Mouse (Mus musculus): Measurements from ENCODE around the gene Kif28.

Gene Kif28

DNA sequence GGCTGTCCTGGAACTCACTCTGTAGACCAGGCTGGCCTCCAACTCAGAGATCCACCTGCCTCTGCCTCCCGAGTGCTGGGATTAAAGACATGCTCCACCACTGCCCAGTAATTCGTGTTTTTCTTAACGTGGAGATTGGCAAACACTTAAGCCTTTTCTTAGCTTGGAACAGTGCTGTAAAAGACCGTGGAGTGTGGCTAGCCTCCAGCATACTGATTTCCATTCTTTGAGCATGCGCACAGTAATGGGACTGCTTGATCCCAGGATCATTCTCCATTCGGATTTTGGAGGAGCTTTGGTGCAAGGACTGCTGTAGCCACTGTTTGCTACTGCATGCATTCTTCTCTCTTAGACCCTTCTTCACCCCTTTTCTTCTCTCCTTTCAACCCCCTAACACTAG is 55.6 kb downstream of the Kif28 start:
- 25% methylated on average over 6 of the region's 6 CpGs for WGBS

DNA sequence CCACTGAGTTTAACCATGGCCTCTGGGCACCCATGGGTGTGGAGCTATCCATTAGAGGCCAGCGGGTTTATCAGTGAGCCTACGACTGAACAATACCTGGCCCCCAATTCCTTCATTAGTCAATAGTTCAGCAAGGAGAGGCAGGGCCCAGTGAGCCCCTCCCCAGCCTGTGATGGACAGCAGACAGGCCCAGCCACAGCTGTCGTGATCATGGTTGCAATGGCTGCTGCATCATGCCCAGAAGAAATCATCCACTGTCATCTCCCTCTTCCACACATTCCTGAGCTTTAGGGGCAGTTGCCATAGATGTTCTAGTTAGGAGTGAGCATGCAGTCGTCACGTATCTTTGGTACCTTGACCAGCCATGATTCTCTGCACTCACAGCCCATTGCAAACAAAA is 56.2 kb downstream of the Kif28 start:
- 78% methylated on average over 5 of the region's 5 CpGs for WGBS

DNA sequence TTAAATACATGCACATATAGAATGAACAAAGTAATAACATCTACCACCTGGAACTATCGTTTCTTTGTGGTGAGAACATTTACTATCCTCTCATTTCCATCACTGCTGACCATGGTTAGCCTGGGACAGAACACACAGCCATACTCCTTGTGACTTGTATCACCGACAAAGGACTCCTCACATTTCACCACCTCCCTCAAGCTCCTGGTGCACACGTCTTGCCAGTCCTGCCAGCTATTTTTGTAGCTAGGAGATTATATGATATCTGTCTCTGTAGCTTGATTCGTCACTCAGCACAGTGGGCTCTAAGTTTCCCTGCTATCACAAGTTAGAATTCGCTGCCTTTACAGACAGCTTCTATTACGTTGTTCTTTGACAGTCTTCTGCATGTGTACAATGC is 56.7 kb downstream of the Kif28 start:
- WGBS = 72% methylated on average over 6 of the region's 6 CpGs

DNA sequence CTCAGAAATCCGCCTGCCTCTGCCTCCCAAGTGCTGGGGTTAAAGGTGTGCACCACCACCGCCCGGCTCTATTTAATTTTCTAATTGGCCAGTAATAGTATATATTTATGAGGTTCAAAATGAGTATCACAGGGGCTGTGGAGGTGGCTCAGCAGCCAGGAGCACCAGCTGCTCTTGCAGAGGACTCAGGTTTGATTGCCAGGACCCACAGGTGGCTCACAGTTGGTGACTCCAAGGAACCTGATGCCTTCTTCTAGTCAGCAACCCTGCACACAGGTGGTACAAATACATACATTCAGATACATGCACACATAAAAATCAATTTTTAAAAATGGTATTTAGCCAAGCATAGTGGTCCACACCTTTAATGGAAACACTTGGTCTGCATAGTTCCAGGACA is 57.1 kb downstream of the Kif28 start:
- WGBS = 96% methylated on average over 3 of the region's 3 CpGs

DNA sequence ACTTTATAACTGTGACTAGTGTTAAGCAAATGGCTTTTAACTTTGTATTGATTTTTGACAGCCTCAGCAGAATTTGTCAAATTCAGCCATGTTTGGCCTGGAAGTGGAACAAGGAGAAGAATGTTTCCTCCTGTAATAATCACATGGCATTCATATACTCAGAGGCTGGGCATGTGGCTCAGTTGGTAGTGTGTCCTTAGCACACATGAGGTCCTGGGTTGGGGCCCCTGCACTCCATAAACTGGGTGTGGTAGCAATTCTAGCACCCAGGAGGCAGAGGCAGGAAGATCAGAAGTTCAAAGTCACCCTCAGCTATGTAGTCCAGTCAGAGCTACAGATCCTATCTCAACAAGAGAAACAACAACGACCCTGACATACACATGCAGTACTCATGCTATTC is 57.8 kb downstream of the Kif28 start:
- WGBS = 93% methylated on average over 1 of the region's 1 CpGs

DNA sequence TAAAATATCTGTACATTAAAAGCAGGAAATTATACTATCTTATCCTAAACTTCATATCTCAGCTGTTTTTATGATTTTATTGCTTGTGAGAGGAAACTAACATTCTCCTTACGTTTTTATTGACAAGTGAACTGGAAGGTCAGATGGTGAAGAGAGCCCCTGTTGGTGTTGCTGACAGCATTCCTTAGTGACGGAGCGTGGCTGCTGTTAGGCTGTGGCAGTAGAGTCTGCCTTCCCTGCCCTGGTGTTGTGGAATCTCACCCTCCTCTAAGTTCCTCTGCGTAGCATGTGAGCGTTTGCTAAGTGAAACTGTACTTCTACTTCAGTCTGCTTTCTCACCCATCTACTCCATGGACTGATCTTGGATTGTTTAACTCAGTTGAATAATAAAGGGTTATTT is 58.3 kb downstream of the Kif28 start:
- 94% methylated on average over 5 of the region's 5 CpGs for WGBS

DNA sequence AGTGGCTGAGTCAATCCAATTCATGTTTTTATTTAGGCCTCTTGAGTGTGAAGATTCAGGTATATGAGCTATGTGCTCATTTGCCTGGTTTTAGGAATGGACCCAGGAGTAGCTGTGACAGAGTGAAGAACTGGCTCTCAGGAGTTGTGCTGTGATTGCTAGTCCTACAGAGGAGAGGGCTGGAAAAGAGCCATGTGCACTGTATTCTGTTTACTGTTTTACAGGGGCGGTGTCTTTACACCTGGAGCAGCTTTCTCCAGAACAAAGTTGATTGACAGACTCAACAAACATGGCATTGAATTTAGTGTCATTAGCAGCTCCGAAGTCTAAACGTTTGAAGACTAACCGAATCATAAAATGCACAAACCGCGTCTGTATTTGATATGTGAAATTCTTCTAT is 58.7 kb downstream of the Kif28 start:
- 90% methylated on average over 6 of the region's 6 CpGs for WGBS

DNA sequence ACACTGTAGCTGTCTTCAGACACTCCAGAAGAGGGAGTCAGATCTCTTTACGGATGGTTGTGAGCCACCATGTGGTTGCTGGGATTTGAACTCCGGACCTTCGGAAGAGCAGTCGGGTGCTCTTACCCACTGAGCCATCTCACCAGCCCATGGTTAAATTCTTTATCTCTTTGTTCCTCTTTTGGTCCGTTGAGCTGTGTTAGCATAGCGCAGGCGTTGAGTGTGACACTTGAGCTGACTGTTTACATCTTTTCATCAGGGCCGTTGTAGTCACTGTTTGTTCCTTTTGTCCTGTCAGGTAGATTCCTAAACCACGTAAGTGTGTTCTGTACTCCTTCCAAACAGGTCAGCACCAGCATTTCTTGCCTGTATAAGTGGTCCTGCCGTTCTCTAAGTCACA is 62.3 kb downstream of the Kif28 start:
- WGBS = 94% methylated on average over 10 of the region's 10 CpGs

DNA sequence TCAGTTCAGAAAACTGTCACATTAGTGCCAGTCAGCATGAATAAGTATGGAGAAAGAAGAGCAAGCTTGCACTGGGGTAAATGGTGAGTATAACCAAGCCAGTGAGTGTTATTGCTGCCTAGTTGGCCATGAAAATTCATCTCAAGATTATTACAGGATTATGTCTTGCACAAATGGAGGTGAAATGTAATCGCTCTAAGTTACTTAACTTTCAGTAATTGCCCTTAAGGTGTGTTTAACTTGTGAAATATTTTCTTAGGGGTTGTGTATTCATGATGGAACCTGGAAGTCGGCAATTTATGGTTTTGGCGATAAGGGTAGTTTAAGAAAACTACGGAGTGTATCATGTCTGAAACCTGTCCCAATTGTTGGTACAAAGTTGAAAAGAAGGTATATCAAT is 65.7 kb downstream of the Kif28 start:
- 98% methylated on average over 4 of the region's 4 CpGs for WGBS

DNA sequence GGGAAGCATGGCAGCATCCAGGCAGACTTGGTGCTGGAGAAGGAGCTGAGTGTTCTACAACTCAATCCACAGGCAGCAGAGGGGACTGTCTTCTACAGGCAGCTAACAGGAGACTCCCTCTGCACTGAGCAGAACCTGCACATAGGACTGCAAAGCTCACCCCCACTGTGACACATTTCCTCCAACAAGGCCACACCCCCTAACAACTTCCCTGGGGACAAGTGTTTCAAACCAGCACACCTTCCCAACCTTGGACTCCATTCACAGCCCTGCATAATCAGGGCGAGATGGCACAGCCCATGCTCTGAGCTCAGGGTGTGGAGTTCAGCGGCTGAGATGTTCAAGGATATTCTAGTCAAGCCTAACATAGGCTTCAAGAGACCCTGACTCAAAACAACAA is 68.0 kb downstream of the Kif28 start:
- WGBS = 99% methylated on average over 2 of the region's 2 CpGs

DNA sequence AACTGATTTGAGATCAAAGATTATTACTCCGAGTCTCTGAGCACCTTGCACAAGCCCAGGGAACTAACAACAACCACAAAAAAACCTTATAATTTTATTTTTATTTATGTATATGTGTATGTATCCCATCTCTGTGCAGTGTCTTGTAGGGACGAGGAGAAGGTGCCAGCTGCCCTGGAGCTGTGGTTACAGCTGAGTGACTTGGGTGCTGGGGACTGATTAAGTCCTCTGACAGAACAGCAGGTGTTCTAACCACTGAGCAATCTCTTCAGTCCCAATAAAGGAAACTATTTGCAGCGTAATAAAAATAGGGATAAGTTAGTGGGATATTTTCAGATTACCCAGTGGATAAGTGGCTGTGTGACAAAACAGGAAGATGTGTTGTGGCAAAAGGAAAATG is 70.7 kb downstream of the Kif28 start:
- WGBS = 93% methylated on average over 3 of the region's 3 CpGs

DNA sequence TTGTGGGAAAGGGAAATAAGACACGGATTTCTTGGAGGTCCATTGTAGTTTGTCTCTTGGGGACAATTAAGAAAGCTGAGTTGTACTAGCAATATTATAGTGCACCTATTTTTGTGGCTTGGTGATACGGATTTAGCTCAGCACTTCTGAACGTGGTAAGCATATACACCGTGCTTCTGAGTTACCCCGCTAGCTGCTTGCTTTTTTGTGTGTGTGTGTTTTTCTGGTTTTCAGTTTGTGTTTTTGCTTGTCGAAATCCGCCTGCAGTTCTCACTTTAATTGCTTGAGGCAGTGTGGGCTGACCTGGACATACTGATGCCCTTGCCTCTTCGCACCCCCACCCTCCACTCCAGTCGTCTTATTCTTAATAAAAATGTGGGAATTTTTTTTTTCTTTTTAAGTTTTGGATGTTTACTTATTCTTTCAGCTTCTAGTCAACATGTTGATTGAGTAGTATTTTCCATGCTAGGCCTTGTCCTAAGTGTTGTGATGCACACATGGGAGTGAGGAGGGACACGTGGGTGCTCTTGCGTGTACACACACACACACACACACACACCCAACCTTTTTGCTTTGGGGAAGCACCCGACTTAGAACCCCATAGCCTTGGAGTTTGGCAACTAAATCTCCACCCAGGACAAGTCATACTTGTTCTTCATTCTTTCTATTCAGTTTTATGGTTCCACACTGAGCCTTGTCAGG is 76.1 kb downstream of the Kif28 start:
- 14% methylated on average over 12 of the region's 12 CpGs for WGBS

DNA sequence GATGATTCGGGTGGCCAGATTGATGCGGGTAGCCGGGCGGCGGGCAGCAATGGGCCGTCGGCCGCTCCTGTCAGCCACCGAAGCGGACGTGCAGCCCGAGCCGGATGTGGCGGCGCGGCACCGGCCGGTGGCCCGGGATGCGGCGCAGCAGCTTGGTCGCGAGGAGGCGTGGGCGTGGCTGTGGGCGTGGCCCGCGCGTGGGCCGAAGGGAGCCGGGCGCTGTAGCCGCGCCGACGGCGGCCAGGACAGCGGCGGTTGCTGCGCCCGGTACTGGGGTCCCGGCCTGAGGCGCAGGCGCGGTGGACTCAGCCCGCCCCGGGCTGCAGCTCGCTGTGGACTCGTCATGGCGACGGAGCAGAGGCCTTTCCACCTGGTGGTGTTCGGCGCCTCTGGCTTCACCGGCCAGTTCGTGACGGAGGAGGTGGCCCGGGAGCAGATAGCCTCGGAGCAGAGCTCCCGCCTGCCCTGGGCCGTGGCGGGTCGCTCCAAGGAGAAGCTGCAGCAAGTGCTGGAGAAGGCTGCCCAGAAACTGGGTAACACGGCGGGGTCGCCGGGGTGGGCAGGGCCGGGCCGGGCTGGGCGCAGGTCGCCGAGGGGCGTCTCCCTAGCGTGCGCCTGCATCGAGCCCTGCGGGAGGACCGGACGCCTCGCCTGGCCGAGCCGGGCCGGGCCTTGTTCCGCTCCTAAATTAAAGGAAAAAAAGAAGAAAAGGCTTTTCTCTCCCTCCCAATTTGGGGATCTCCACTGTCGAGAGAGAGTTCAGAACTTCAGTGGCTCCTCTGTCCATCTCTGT is 76.9 kb downstream of the Kif28 start, which contains the start of gene Sccpdh:
Sccpdh (plus strand) TSS at position 198 of the 793 bp plus-strand sequence.
- under 1% methylated on average over 83 of the region's 84 CpGs for WGBS

DNA sequence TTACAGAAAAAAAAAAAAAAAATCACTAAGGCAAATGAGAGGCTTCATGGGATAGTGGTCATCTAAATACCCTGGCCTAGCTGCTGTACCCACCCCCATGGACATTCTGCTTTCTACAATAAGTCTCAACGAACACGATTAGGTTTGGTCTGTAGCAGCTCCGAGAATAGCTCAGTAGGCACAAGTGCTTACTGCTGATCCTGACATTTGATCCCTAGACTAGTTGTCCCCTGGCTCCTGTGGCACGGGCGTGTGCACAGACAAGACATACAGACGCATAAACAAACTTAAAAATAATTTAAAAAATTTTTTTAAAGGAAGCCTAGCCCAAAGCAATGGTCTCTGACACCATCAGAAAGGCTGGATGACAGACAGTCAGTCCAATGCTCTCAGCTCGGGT is 77.6 kb downstream of the Kif28 start:
- 21% methylated on average over 7 of the region's 7 CpGs for WGBS

DNA sequence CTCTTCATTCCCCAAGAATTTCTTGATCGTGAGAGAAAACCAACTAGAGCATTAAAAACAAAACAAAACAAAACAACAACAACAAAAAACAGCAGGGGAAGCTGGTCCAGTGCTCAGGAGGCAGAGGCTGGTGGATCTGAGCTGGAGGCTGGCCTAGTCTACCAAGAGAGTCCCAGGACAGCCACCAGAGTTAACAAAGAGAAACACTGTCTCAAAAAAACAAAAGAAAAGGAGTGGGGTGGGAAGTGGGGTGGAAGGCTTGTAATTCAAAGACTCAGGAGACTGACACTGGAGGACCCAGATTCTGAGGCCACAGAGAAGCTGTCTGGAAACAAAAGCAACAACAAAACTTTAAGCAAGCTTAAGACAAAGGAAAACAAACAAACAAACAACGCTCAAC is 78.1 kb downstream of the Kif28 start:
- WGBS = 77% methylated on average over 2 of the region's 2 CpGs

DNA sequence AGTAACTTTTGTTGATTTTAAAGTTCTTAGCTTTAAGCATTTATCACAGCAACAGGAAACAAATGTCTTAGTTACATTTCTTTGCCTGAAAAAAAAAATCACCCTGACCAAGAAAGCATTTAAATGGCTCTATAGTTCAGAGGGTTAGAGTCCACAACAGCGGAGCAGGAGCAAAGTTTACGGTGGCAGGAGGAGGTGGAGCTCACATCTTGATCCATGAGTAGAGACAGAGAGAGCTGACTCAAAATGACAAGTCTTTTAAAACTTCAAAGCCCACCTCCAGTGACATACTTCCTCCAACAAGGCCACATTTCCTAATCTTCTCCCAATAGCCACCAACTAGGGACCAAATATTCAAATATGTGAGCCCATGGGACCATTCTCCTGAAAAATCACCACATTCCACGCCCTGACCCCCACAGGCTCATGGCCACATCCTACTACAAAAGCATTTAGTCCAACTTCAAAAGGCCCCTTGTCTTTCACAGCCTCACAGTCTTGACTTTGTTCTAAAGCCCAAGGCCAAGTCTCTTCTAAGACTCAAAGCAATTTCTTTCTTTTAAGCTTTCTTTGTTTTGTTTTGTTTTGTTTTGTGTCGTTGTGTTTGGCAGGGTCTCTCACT is 80.7 kb downstream of the Kif28 start:
- WGBS = 72% methylated on average over 4 of the region's 4 CpGs

DNA sequence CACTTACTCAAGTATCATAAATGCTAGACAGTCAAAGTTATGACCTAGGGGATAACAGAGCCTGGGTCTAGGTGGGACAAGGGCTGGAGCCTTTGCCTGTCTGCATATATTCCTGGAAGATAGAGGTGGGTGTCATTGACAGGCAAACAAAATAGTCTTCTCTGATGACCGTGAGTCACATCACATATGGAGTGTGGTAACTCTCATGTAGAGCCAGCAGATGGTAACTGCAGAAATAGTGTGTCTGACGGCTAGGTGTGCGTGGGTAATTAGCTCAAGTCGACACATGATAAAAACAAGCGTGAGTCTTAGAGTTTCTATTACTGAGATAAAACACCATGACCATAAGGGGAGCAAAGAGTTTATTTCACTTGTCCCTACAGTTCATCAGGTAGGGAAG is 82.0 kb downstream of the Kif28 start:
- 54% methylated on average over 5 of the region's 5 CpGs for WGBS

DNA sequence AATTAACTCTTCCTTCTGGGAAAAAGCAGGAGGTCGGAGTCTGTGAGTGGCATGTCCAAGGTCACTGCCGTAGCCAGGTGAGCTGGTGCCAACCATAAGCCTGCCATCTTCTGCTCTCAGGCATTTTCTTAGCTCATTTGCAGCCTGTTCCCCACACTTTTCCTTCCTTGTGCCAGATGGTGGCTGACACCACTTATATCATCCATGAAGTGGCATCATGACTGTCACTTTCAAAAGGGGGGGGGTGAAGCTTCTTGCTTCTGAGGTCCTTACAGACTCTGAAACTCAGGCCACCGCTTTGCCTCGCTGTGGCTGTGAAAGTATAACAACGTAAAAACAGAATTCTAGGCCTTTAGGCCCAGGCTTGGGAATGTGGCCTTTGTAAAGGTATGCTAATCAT is 93.8 kb downstream of the Kif28 start:
- 85% methylated on average over 5 of the region's 5 CpGs for WGBS

DNA sequence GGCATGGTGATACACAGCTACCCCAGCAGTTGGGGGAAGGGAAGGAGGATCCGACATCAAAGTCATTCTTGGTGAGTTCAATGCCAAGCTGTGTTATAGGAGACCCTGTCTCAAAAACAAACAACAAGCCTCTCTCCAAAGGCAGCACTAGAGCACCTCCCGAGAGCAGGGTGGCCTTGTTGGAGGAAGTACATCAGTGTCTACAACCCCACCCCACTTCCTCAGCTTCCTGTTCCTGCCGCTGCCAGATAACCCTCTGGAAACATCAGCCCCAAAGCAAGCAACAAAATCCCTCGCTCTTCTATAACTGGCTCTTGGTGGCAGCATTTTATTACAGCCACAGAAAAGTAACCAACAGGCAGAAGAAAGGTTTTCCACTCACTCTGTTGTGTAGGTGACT is 94.8 kb downstream of the Kif28 start:
- WGBS = 69% methylated on average over 4 of the region's 4 CpGs

DNA sequence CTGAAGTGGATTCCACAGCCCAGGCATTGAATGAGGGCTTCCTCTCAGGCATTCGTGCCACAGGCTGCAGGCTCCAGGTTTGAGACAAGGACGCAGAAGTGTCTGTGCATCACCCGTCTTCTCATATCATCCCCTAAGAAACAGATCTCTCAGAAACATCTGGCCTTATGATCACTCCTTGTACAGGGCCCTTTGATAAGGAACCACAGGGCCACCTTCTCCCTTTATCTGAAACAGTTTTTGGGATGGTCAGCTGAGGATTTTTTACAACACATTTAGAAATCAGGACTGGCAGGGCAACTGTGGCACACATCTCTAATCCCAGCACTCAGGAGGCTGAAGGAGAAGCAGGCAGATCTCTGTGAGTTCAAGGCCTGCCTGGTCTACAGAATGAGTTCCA is 95.7 kb downstream of the Kif28 start:
- 89% methylated on average over 3 of the region's 3 CpGs for WGBS

DNA sequence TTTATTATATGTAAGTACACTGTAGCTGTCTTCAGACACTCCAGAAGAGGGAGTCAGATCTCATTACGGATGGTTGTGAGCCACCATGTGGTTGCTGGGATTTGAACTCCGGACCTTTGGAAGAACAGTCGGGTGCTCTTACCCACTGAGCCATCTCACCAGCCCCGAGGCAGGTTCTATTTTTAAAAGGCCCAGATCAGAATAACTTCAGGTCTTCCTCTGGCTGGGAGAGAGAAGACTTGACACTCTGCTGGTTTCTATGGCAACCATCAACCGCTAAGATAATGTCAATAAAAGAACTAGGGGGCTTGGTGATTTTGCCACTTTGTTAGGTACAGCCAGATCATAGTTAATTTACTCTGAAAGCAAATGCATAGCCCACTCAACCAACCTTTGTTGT is 96.4 kb downstream of the Kif28 start:
- WGBS = 69% methylated on average over 4 of the region's 5 CpGs

DNA sequence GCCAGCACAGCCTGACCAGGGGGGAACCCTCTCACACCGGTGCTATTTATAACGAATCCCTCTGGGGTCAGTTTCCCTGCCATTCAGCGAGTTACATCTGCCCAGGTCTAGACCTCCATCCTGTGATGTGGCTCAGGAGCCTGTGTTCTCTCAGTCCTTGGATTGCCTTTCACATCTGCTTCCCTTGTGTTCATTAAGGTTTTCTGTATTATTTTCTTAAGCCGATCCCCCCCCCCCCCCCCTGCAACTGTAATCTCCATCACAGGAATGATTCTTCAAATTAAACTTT is 99.1 kb downstream of the Kif28 start:
- WGBS = 23% methylated on average over 4 of the region's 4 CpGs

All from cerebral cortex, adult 2 months (tissue).